Mouse (Mus musculus) megakaryocyte progenitor cell, adult 5-6 weeks (primary cell): ENCODE measurements around the gene Gm45623. TPM values are rescaled to one million over a fixed set of nuclear protein-coding genes. Genes with fewer than 3 reads are reported as not detected.

ENCODE experiments used
- ATAC-seq: replicated peaks from 2 replicates; pipeline ENCODE4 v1.8.0; 2016; ENCODE audit warnings: mild to moderate bottlenecking, moderate TSS enrichment, inconsistent platforms; ENCODE audit not compliant: poor library complexity
- total RNA-seq, 2 experiments: library from RNA; stranded (forward) in 1 of 2; stranded (reverse) in 1 of 2; fragments of 157-497, 149-512 nt in 1 of 2; fragments of 200-1000 nt in 1 of 2; gene quantifications; 2 replicates each; pipeline versions ENCODE4 v1.2.3 to v1.2.4; 2015 to 2017

Gm45623 gene
- total RNA-seq, 2 experiments from 2014 or later: not detected

DNA sequence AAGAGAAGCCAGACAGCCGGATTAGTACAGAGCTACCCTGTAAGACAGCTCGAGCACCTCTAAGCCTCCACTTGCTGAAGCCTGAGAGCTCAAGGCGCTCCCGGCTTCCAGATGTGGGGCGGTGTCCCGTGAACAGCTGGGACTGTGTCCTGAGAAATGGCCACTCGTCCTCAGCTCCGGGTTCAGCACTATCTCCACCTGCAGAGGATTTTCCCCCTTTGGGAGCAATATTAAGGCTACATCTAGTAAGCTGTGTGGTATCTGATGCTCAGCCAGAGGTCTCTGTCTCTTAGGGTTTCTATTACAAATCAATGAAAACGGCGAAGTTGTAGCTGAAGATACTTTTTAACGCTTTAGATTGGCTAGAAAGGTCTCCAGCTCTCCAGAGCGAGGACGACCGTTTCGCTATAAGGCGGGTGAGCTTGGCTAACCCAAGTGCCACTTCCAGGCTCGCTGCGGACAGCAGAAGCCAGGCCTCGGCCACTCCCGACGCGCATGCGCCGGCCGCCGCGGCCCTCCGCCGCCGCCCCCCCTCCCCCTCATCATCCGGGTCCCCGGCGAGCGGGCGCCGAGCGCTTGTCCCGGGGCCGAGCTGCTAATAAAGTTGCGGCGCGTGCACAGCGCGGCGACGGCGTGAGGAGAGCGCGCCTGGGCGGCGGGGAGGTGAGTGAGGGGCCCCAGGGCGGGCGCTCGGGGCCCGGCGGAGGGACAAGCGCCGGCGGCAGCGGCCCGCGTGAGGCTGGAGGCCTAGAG, 51.0 kb downstream of the Gm45623 start, which contains the start of gene Smad5:
Gene Smad5 (plus strand): TSS at position 542 of the 753 bp plus-strand sequence.
- peak; percentile 69 for ATAC-seq

Other genes starting within 250 kb of the Gm45623 start
- gene Fbxl21, start 231.4 kb downstream of the Gm45623 start, total RNA-seq (2015): 0.67 and 0.95 TPM in 2 replicates
- not detected in 2 replicates for gene Fbxl21, start 231.4 kb downstream of the Gm45623 start, total RNA-seq (2017)
- not detected in 2 replicates for gene Lect2, start 205.3 kb downstream of the Gm45623 start, total RNA-seq (2015)
- not detected in 2 replicates for gene Lect2, start 205.3 kb downstream of the Gm45623 start, total RNA-seq (2017)
- 8.4 and 10.1 TPM in 2 replicates for gene Tgfbi, start 144.3 kb downstream of the Gm45623 start, total RNA-seq (2015)
- 15.4 and 15.7 TPM in 2 replicates for gene Tgfbi, start 144.3 kb downstream of the Gm45623 start, total RNA-seq (2017)
- 58.7 and 72.0 TPM in 2 replicates for gene Smad5, start 50.8 kb downstream of the Gm45623 start, total RNA-seq (2015)
- 22.6 and 32.3 TPM in 2 replicates for gene Smad5, start 50.8 kb downstream of the Gm45623 start, total RNA-seq (2017)
- not detected in 2 replicates for gene Trpc7, start 142.2 kb upstream of the Gm45623 start, total RNA-seq (2015)
- gene Trpc7, start 142.2 kb upstream of the Gm45623 start, total RNA-seq (2017): not detected in 2 replicates